Mouse (Mus musculus): ENCODE data around the gene Nav1. TPM values are rescaled to one million over a fixed set of nuclear protein-coding genes. Genes with fewer than 3 reads are reported as not detected.

Gene Nav1
- polyA plus RNA-seq, 1 experiment from 2014 or later = 18.3 TPM

GRCm38 (mm10) chr1:135606355-135607015 is 610 bp downstream of the Nav1 start:
- Histone ChIP-seq H3K27me3 (ENCODE audit: low read depth, poor library complexity, severe bottlenecking) (no peaks in the 10 kb centered on the region), H3K4me1 (peaks cover 32% of the 10 kb centered on the region), H3K9me3 (replicated peaks) (no peaks in the 10 kb centered on the region), H3K4me3 (no peak overlapping the region), H3K36me3 (no peaks in the 10 kb centered on the region; the same call in 1 of the 2 replicates), H3K27ac (no peak overlapping the region)
- no peak for DNase-seq (ENCODE audit: low spot score)
- WGBS = 88% methylated on average over 12 of the region's 12 CpGs

- no peaks in the 10 kb centered on the region; the same call in 1 of the 2 replicates for H3K36me3 ChIP-seq
- H3K27ac ChIP-seq = no peak overlapping the region
- H3K9me3 ChIP-seq (replicated peaks) = no peaks in the 10 kb centered on the region
- 72% methylated on average over 5 of the region's 5 CpGs for WGBS
- peaks cover 36% of the 10 kb centered on the region for H3K4me1 ChIP-seq
- H3K4me3 ChIP-seq = no peak overlapping the region
- DNase-seq (ENCODE audit: low spot score) = no peak
- H3K27me3 ChIP-seq (ENCODE audit: low read depth, poor library complexity, severe bottlenecking) = no peaks in the 10 kb centered on the region
These were observed 1.6 kb downstream of the Nav1 start for GRCm38 (mm10) chr1:135605530-135605929.

- peaks cover 39% of the 10 kb centered on the region for H3K4me1 ChIP-seq
- no peak for DNase-seq (ENCODE audit: low spot score)
- no peak overlapping the region for H3K4me3 ChIP-seq
- no peaks in the 10 kb centered on the region for H3K9me3 ChIP-seq (replicated peaks)
- no peak overlapping the region for H3K27ac ChIP-seq
- 86% methylated on average over 7 of the region's 7 CpGs for WGBS
- H3K36me3 ChIP-seq = no peaks in the 10 kb centered on the region; the same call in 1 of the 2 replicates
- no peaks in the 10 kb centered on the region for H3K27me3 ChIP-seq (ENCODE audit: low read depth, poor library complexity, severe bottlenecking)
These were observed 2.6 kb downstream of the Nav1 start for GRCm38 (mm10) chr1:135604361-135605052.

- Histone ChIP-seq H3K27ac (peak overlapping the region; percentile 66), H3K27me3 (ENCODE audit: low read depth, poor library complexity, severe bottlenecking) (no peaks in the 10 kb centered on the region), H3K4me3 (no peak overlapping the region), H3K4me1 (peaks cover 47% of the 10 kb centered on the region), H3K36me3 (no peaks in the 10 kb centered on the region; the same call in 1 of the 2 replicates), H3K9me3 (replicated peaks) (no peaks in the 10 kb centered on the region)
- 24% methylated on average over 11 of the region's 11 CpGs for WGBS
- peak; percentile 54 for DNase-seq (ENCODE audit: low spot score)
These were observed 3.8 kb downstream of the Nav1 start for GRCm38 (mm10) chr1:135603121-135603870.

GRCm38 (mm10) chr1:135600023-135601005 is 6.8 kb downstream of the Nav1 start:
- no peak for DNase-seq (ENCODE audit: low spot score)
- Histone ChIP-seq H3K4me1 (peaks cover 50% of the 10 kb centered on the region), H3K36me3 (no peaks in the 10 kb centered on the region; the same call in 1 of the 2 replicates), H3K27me3 (ENCODE audit: low read depth, poor library complexity, severe bottlenecking) (no peaks in the 10 kb centered on the region), H3K27ac (no peak overlapping the region), H3K9me3 (replicated peaks) (no peaks in the 10 kb centered on the region), H3K4me3 (no peak overlapping the region)
- WGBS = 61% methylated on average over 15 of the region's 15 CpGs

- Histone ChIP-seq H3K36me3 (no peaks in the 10 kb centered on the region), H3K4me1 (peaks cover 44% of the 10 kb centered on the region), H3K27ac (peak overlapping the region; percentile 32; the same call in 1 of the 2 replicates), H3K9me3 (replicated peaks) (no peaks in the 10 kb centered on the region), H3K27me3 (ENCODE audit: low read depth, poor library complexity, severe bottlenecking) (no peaks in the 10 kb centered on the region), H3K4me3 (no peak overlapping the region)
- WGBS = 78% methylated on average over 8 of the region's 8 CpGs
- DNase-seq (ENCODE audit: low spot score) = no peak
These were observed 8.7 kb downstream of the Nav1 start for GRCm38 (mm10) chr1:135598251-135598879.

- 41% methylated on average over 9 of the region's 9 CpGs for WGBS
- H3K4me1 ChIP-seq = peaks cover 20% of the 10 kb centered on the region
- H3K9me3 ChIP-seq (replicated peaks) = no peaks in the 10 kb centered on the region
- no peak overlapping the region for H3K27ac ChIP-seq
- H3K27me3 ChIP-seq (ENCODE audit: low read depth, poor library complexity, severe bottlenecking) = no peaks in the 10 kb centered on the region
- H3K4me3 ChIP-seq = no peak overlapping the region
- H3K36me3 ChIP-seq = no peaks in the 10 kb centered on the region
- no peak for DNase-seq (ENCODE audit: low spot score)
These were observed 12.7 kb downstream of the Nav1 start for GRCm38 (mm10) chr1:135594279-135594903.

- Histone ChIP-seq H3K27me3 (ENCODE audit: low read depth, poor library complexity, severe bottlenecking) (no peaks in the 10 kb centered on the region), H3K9me3 (replicated peaks) (no peaks in the 10 kb centered on the region), H3K4me3 (no peak overlapping the region), H3K4me1 (peaks cover 17% of the 10 kb centered on the region), H3K27ac (no peak overlapping the region), H3K36me3 (no peaks in the 10 kb centered on the region)
- WGBS = 86% methylated on average over 6 of the region's 6 CpGs
- no peak for DNase-seq (ENCODE audit: low spot score)
These were observed 13.4 kb downstream of the Nav1 start for GRCm38 (mm10) chr1:135593560-135594278.

GRCm38 (mm10) chr1:135590776-135591175 is 16.3 kb downstream of the Nav1 start:
- no peaks in the 10 kb centered on the region for H3K27me3 ChIP-seq (ENCODE audit: low read depth, poor library complexity, severe bottlenecking)
- no peak for DNase-seq (ENCODE audit: low spot score)
- 81% methylated on average over 9 of the region's 9 CpGs for WGBS
- peaks cover 14% of the 10 kb centered on the region for H3K4me1 ChIP-seq
- H3K27ac ChIP-seq = no peak overlapping the region
- H3K4me3 ChIP-seq = no peak overlapping the region
- no peaks in the 10 kb centered on the region for H3K9me3 ChIP-seq (replicated peaks)
- H3K36me3 ChIP-seq = no peaks in the 10 kb centered on the region

- no peaks in the 10 kb centered on the region for H3K36me3 ChIP-seq
- H3K27ac ChIP-seq = no peak overlapping the region
- WGBS = 65% methylated on average over 3 of the region's 3 CpGs
- H3K27me3 ChIP-seq (ENCODE audit: low read depth, poor library complexity, severe bottlenecking) = no peaks in the 10 kb centered on the region
- H3K9me3 ChIP-seq (replicated peaks) = no peaks in the 10 kb centered on the region
- no peak for DNase-seq (ENCODE audit: low spot score)
- peaks cover 32% of the 10 kb centered on the region for H3K4me1 ChIP-seq
- no peak overlapping the region for H3K4me3 ChIP-seq
These were observed 18.1 kb downstream of the Nav1 start for GRCm38 (mm10) chr1:135588973-135589372.

- Histone ChIP-seq H3K27ac (no peak overlapping the region), H3K36me3 (0 out of 2 replicates have a peak, but pooled peaks cover 1% of the 10 kb centered on the region), H3K27me3 (ENCODE audit: low read depth, poor library complexity, severe bottlenecking) (no peaks in the 10 kb centered on the region), H3K4me1 (peaks cover 52% of the 10 kb centered on the region), H3K4me3 (no peak overlapping the region), H3K9me3 (replicated peaks) (no peaks in the 10 kb centered on the region)
- DNase-seq (ENCODE audit: low spot score) = no peak
These were observed 20.2 kb downstream of the Nav1 start for GRCm38 (mm10) chr1:135586903-135587302.

Data from limb, embryonic 10.5 days (tissue).